Mouse (Mus musculus) spleen, adult 2 months (tissue): ENCODE measurements around the gene Adar. TPM values are rescaled to one million over a fixed set of nuclear protein-coding genes. Genes with fewer than 3 reads are reported as not detected.

Experiments
- DNase-seq, 2 experiments: peaks; one replicate each; pipeline versions ENCODE4 v3.0.0 to v3.0.0-alpha.2; 2012 to 2021; ENCODE audit warnings: low spot score in 2 of 2, low read depth in 1 of 2
- H3K27ac ChIP-seq: fragments of 200-500 bp; 2 replicates; pipeline ENCODE4 v1.5.1; 2012; ENCODE audit warnings: low read length, inconsistent platforms; ENCODE audit not compliant: insufficient read depth
- H3K27me3 ChIP-seq: fragments of 200-500 bp; 2 replicates; pipeline ENCODE4 v1.6.1; 2012; ENCODE audit warnings: mild to moderate bottlenecking, moderate library complexity, low read length, inconsistent platforms; ENCODE audit not compliant: control insufficient read depth, insufficient read depth
- H3K36me3 ChIP-seq: fragments of 200-500 bp; 2 replicates; pipeline ENCODE4 v1.6.1; 2012; ENCODE audit warnings: mild to moderate bottlenecking, low read length, inconsistent platforms; ENCODE audit not compliant: control insufficient read depth, insufficient read depth
- H3K4me1 ChIP-seq: fragments of 200-500 bp; 2 replicates; pipeline ENCODE4 v1.6.1; 2011; ENCODE audit warnings: inconsistent platforms; ENCODE audit not compliant: control insufficient read depth, insufficient read depth, insufficient read length
- H3K4me3 ChIP-seq: fragments of 200-500 bp; 2 replicates; pipeline ENCODE4 v1.5.1; 2011; ENCODE audit warnings: mild to moderate bottlenecking, inconsistent platforms; ENCODE audit not compliant: insufficient read depth, insufficient read length; ENCODE audit errors: extremely low read depth
- CTCF ChIP-seq: fragments of 200-500 bp; IDR thresholded peaks from 2 replicates; pipeline ENCODE4 v1.5.1; 2011; ENCODE audit warnings: mild to moderate bottlenecking, inconsistent platforms; ENCODE audit not compliant: insufficient read depth, insufficient read length, insufficient replicate concordance; ENCODE audit errors: extremely low read depth
- POLR2A ChIP-seq: fragments of 200-500 bp; IDR thresholded peaks from 2 replicates; pipeline ENCODE4 v1.6.1; 2011; ENCODE audit warnings: low read depth, low read length, inconsistent platforms
- WGBS: fragments of 180-500 bp; shearing (Covaris S2); methylation state at CpG from one replicate; pipeline ENCODE4 v1.1.7; 2018; 5-methylcytosine and 5-hydroxymethylcytosine counted together
- polyA plus RNA-seq: library from polyadenylated mRNA; depleted of rRNA; stranded (reverse); fragments of >200 nt; gene quantifications from 2 replicates; pipeline ENCODE4 v1.2.3, GENCODE M21; 2012

Gene Adar
- polyA plus RNA-seq, 1 experiment = 40.5 TPM

DNA sequence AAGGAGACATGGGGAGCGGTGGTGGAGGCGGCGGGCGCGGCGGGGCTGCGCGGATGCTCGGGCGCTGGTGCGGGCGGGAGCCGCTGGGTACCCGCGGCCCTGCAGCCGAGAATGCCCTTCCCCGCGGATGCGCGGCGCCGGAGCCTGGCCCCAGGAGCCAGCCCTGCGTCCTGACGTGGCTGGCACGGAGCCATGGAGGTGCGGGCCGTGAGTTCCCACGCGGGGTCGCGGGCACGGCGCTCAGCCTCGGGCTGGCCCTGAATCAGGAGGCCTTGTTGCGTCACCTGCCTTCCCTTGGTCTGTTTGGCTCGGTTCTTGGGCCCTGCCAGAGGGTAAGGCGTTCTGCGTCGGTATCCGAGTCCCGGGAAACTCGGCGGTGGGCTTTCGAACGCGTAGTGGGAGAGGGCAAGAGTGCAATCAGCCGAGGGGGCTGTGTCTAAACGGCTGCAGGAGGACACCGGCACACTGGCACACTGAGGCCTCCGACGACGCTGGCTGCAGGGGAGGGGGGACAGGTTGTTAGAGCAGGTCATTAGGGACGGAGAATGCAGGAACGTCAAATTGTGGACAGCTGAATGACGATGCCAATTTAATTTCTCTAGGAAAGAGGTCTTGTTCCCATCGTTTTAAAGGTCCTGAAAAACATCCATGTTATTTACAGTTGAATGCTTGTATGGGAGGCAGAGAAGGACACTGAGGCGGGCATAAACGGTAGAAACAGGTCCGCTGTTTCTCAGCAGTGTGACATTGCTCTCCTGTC, 565 bp downstream of the Adar start:
- Histone ChIP-seq H3K4me3 (peak overlapping the region; percentile 71), H3K27ac (no peak overlapping the region), H3K4me1 (peaks cover 7% of the 10 kb centered on the region), H3K27me3 (peaks cover 5% of the 10 kb centered on the region; the same call in 1 of the 2 replicates), H3K36me3 (no peaks in the 10 kb centered on the region)
- no peak for TF ChIP-seq POLR2A
- WGBS = 6% methylated on average over 59 of the region's 59 CpGs
- no peak for DNase-seq

DNA sequence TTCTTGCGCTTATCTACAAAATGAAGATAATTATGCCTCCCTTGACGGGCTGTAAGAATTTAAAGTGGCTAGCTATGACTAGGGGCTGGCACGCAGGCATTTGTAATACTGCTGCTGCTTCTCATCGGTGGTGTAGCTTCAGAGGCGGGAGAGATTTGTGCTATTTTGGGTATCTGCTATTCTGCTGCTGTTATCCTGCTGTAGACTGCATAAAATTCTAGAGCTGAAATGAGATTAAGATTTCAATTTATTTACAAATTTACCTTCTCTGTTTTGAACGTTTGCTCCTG, 1.1 kb downstream of the Adar start:
- 71% methylated on average over 6 of the region's 6 CpGs for WGBS
- Histone ChIP-seq H3K36me3 (no peaks in the 10 kb centered on the region), H3K27ac (no peak overlapping the region), H3K4me3 (no peak overlapping the region), H3K27me3 (peaks cover 5% of the 10 kb centered on the region; the same call in 1 of the 2 replicates), H3K4me1 (peaks cover 7% of the 10 kb centered on the region)
- TF ChIP-seq POLR2A (no peak), CTCF (no peak)
- no peak for DNase-seq

DNA sequence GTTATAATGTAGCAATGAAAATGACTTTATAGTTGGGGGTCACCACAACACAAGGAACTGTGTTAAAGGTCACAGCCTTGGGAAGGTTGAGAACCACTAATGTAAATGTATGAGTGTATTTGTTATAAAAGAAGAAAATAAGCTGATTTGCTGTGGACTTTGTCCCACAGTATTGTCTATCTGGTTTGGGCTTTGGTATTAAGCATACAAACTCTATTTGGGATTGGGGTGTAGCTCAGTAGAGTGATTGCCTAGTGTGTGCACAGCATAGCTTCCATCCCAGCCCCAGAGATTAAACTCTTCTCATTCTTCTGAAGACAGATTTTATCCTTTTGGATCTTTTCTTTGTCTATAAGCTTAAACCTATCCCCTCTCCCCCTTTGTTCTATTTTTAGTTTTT, 7.2 kb downstream of the Adar start:
- no peaks in the 10 kb centered on the region for H3K27me3 ChIP-seq
- no peaks in the 10 kb centered on the region for H3K36me3 ChIP-seq
- no peaks in the 10 kb centered on the region for H3K4me1 ChIP-seq
- no peak overlapping the region for H3K4me3 ChIP-seq
- TF ChIP-seq POLR2A = no peak
- no peak for TF ChIP-seq CTCF
- no peak overlapping the region for H3K27ac ChIP-seq
- no peak for DNase-seq

DNA sequence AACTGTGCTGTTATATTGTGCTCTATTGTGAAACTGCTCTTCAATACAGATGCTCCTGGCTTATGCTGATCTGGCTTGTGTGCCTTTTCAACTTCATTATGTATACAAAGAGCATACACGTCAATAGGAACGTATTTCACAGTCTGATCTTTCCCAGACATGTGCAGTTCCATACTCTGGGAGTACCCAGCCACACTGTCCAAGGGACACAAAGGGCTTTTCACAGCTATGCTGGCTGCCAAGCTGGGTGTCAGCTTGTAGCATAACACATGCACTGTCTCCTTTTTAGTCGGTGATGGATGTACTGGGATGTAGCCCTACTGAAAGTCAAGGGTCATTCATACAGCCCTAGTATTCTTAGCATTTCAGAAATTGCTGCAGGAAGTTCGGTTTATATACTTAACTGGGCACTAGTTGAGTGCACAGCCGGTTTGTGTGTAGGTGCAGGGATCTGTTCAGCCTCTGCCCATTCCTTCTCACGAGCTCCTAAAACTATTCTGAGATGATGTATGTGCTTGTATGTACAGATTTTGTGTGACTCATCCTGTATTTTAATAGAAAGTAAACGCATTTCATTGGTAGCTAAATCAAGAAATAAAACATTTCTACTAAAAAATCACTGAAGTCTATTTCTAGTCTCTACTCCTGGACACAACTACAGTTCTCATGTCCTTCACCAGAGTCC, 8.7 kb downstream of the Adar start:
- no peak for DNase-seq
- WGBS = 84% methylated on average over 7 of the region's 7 CpGs
- H3K4me3 ChIP-seq = no peak overlapping the region
- no peaks in the 10 kb centered on the region for H3K36me3 ChIP-seq
- no peaks in the 10 kb centered on the region for H3K27me3 ChIP-seq
- no peaks in the 10 kb centered on the region for H3K4me1 ChIP-seq
- TF ChIP-seq CTCF (no peak), POLR2A (no peak)
- no peak overlapping the region for H3K27ac ChIP-seq

DNA sequence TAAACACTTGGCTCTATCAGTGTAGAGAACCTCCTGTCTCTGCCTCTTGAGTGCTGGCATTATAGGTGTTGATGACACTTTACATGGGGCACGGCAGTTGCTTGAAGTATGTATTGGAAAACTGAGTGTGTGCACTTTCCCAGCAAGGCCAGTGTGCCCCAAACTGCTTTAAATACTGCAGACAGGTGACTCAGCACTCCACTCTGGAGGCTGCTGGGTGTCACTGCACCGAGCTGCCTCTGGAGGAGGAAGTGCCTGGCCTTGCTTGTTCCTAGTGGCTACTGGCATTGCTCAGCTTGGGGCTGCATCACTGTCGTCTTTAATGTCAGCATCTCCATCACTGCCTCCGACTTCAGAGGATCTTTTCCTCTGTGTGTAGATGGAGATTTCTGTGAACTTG, 12.2 kb downstream of the Adar start:
- Histone ChIP-seq H3K36me3 (no peaks in the 10 kb centered on the region), H3K4me3 (no peak overlapping the region), H3K4me1 (peaks cover 10% of the 10 kb centered on the region; the same call in 1 of the 2 replicates), H3K27me3 (no peaks in the 10 kb centered on the region), H3K27ac (no peak overlapping the region)
- no peak for TF ChIP-seq POLR2A
- peak; percentile 72; the same call in 1 of the 2 replicates for TF ChIP-seq CTCF
- 3% methylated on average over 4 of the region's 4 CpGs for WGBS
- peak; percentile 41 to 68 for DNase-seq

DNA sequence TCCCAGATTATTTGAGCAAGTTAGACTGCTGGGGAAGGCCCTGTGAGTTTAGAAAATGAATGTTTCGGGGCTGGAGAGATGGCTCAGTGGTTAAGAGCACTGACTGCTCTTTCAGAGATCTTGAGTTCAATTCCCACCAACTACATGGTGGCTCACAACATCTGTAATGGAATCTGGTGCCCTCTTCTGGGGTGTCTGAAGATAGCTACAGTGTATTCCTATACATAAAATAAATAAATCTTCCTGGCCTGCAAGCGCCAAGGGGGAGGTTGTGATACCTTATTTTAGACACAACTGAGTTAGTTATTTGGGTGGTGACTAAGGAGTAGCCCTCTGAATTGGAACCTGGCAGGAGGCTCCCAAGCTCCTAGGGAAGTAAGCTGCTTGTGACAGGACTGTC, 14.0 kb downstream of the Adar start:
- Histone ChIP-seq H3K27ac (no peak overlapping the region), H3K4me3 (no peak overlapping the region), H3K27me3 (no peaks in the 10 kb centered on the region), H3K4me1 (peaks cover 15% of the 10 kb centered on the region; the same call in 1 of the 2 replicates), H3K36me3 (peaks cover 3% of the 10 kb centered on the region; the same call in 1 of the 2 replicates)
- no peak for TF ChIP-seq CTCF
- no peak for TF ChIP-seq POLR2A
- no peak for DNase-seq
- WGBS = 76% methylated on average over 2 of the region's 2 CpGs
